Mouse (Mus musculus) splenic B cell, adult 2 months (primary cell): ENCODE data around the gene Rmdn2.
A peak's percentile ranks its signal among the peaks of the same experiment; 100 is the strongest.

Experiments used
- DNase-seq: peaks from one replicate; pipeline ENCODE4 v3.0.0-alpha.2; 2011; ENCODE audit warnings: low read depth, low spot score
- H3K27me3 ChIP-seq: 2 replicates; pipeline ENCODE4 v1.6.1; 2012; ENCODE audit warnings: mild to moderate bottlenecking, low read length, moderate library complexity, mixed read lengths; ENCODE audit not compliant: control insufficient read depth, poor library complexity, insufficient read depth, severe bottlenecking
- H3K36me3 ChIP-seq: 2 replicates; pipeline ENCODE4 v1.6.1; 2012; ENCODE audit warnings: mild to moderate bottlenecking, low read length, moderate library complexity, mixed read lengths; ENCODE audit not compliant: control insufficient read depth, poor library complexity, insufficient read depth, severe bottlenecking

Rmdn2 gene

GRCm38 (mm10) chr17:79611545-79611944 is at the start of gene Rmdn2:
Gene Rmdn2, plus strand, starts transcription at chr17:79611863.
- no peaks in the 10 kb centered on the region for H3K36me3 ChIP-seq
- no peaks in the 10 kb centered on the region for H3K27me3 ChIP-seq
- DNase-seq, result no peak

GRCm38 (mm10) chr17:79563067-79563620 is 48.5 kb upstream of the Rmdn2 start:
- no peak for DNase-seq
- Histone ChIP-seq H3K27me3 (no peaks in the 10 kb centered on the region), H3K36me3 (no peaks in the 10 kb centered on the region)

- Histone ChIP-seq H3K36me3 (no peaks in the 10 kb centered on the region), H3K27me3 (no peaks in the 10 kb centered on the region)
- DNase-seq, result no peak
These were observed 47.9 kb upstream of the Rmdn2 start for GRCm38 (mm10) chr17:79563721-79564120.

GRCm38 (mm10) chr17:79565241-79565961 is 46.3 kb upstream of the Rmdn2 start:
- no peak for DNase-seq
- H3K36me3 ChIP-seq, result no peaks in the 10 kb centered on the region

GRCm38 (mm10) chr17:79568401-79568800 is 43.3 kb upstream of the Rmdn2 start:
- H3K36me3 ChIP-seq, result no peaks in the 10 kb centered on the region
- DNase-seq, result peak; percentile 32
- H3K27me3 ChIP-seq, result no peaks in the 10 kb centered on the region

More at GRCm38 (mm10) chr17:79565241-79565961, 46.3 kb upstream of the Rmdn2 start:
- no peaks in the 10 kb centered on the region for H3K27me3 ChIP-seq

- no peak for DNase-seq
- no peaks in the 10 kb centered on the region for H3K36me3 ChIP-seq
These were observed 33.3 kb upstream of the Rmdn2 start for GRCm38 (mm10) chr17:79578328-79578727.

GRCm38 (mm10) chr17:79580264-79580920 is 31.3 kb upstream of the Rmdn2 start:
- H3K27me3 ChIP-seq, result no peaks in the 10 kb centered on the region
- DNase-seq, result peak; percentile 76
- H3K36me3 ChIP-seq, result no peaks in the 10 kb centered on the region

More at GRCm38 (mm10) chr17:79578328-79578727, 33.3 kb upstream of the Rmdn2 start:
- H3K27me3 ChIP-seq, result no peaks in the 10 kb centered on the region

- Histone ChIP-seq H3K27me3 (no peaks in the 10 kb centered on the region), H3K36me3 (no peaks in the 10 kb centered on the region)
- DNase-seq, result no peak
These were observed 28.2 kb upstream of the Rmdn2 start for GRCm38 (mm10) chr17:79583466-79583865.

GRCm38 (mm10) chr17:79584246-79584800 is 27.3 kb upstream of the Rmdn2 start:
- DNase-seq, result peak; percentile 3
- Histone ChIP-seq H3K27me3 (peaks cover 2% of the 10 kb centered on the region; the same call in 1 of the 2 replicates), H3K36me3 (no peaks in the 10 kb centered on the region)

- DNase-seq, result no peak
- H3K27me3 ChIP-seq, result peaks cover 2% of the 10 kb centered on the region; the same call in 1 of the 2 replicates
- H3K36me3 ChIP-seq, result no peaks in the 10 kb centered on the region
These were observed 21.8 kb upstream of the Rmdn2 start for GRCm38 (mm10) chr17:79589913-79590312.

GRCm38 (mm10) chr17:79595996-79596395 is 15.7 kb upstream of the Rmdn2 start:
- no peak for DNase-seq
- no peaks in the 10 kb centered on the region for H3K27me3 ChIP-seq

GRCm38 (mm10) chr17:79598151-79598550 is 13.5 kb upstream of the Rmdn2 start:
- Histone ChIP-seq H3K27me3 (no peaks in the 10 kb centered on the region), H3K36me3 (no peaks in the 10 kb centered on the region)
- no peak for DNase-seq

More at GRCm38 (mm10) chr17:79595996-79596395, 15.7 kb upstream of the Rmdn2 start:
- H3K36me3 ChIP-seq, result no peaks in the 10 kb centered on the region

- peak; percentile 13 for DNase-seq
- Histone ChIP-seq H3K36me3 (no peaks in the 10 kb centered on the region), H3K27me3 (no peaks in the 10 kb centered on the region)
These were observed 12.8 kb upstream of the Rmdn2 start for GRCm38 (mm10) chr17:79598596-79599577.

- no peaks in the 10 kb centered on the region for H3K27me3 ChIP-seq
These were observed 11.6 kb upstream of the Rmdn2 start for GRCm38 (mm10) chr17:79600108-79600507.

More at GRCm38 (mm10) chr17:79600108-79600507, 11.6 kb upstream of the Rmdn2 start:
- H3K36me3 ChIP-seq, result no peaks in the 10 kb centered on the region
- no peak for DNase-seq
